Mouse (Mus musculus): ENCODE data around the gene Oxtr. TPM values are rescaled to one million over a fixed set of nuclear protein-coding genes. Genes with fewer than 3 reads are reported as not detected.
A peak's percentile ranks its signal among the peaks of the same experiment; 100 is the strongest.

Gene Oxtr
- total RNA-seq, 2 experiments from 2014 or later, result 0.22 to 0.30 TPM

- intact Hi-C loops (cut with DNase I), result loop anchor here (5.0 to 10.0 kb wide), 2 partner anchors 207 to 294 kb away; partner anchors contain the start of gene Rad18
These were observed 991 bp upstream of the Oxtr start for GRCm38 (mm10) chr6:112490625-112491242.

GRCm38 (mm10) chr6:112489181-112489909 lies 398 bp downstream of the Oxtr start:
- DNase-seq, result no peak
- intact Hi-C loops (cut with DNase I), result no loop called here

More at GRCm38 (mm10) chr6:112490625-112491242, 991 bp upstream of the Oxtr start:
- peak; percentile 85 to 89 for DNase-seq

GRCm38 (mm10) chr6:112488821-112489180 lies 942 bp downstream of the Oxtr start:
- intact Hi-C loops (cut with DNase I), result no loop called here
- DNase-seq, result no peak

GRCm38 (mm10) chr6:112487993-112488392 lies 1.8 kb downstream of the Oxtr start:
- intact Hi-C loops (cut with DNase I), result no loop called here
- no peak for DNase-seq

- peak; percentile 54 to 58 for DNase-seq
- intact Hi-C loops (cut with DNase I), result loop anchor here (1.0 to 2.0 kb wide), 3 partner anchors 76 to 278 kb away; no protein-coding TSS in a partner anchor
These were observed 5.4 kb downstream of the Oxtr start for GRCm38 (mm10) chr6:112484316-112484715.

- intact Hi-C loops (cut with DNase I), result no loop called here
- no peak for DNase-seq
These were observed 9.9 kb downstream of the Oxtr start for GRCm38 (mm10) chr6:112479861-112480260.

- intact Hi-C loops (cut with DNase I), result no loop called here
These were observed 18.1 kb downstream of the Oxtr start for GRCm38 (mm10) chr6:112471644-112472043.

GRCm38 (mm10) chr6:112466001-112466400 lies 23.7 kb downstream of the Oxtr start:
- DNase-seq, result no peak
- intact Hi-C loops (cut with DNase I), result no loop called here

More at GRCm38 (mm10) chr6:112471644-112472043, 18.1 kb downstream of the Oxtr start:
- DNase-seq, result no peak

GRCm38 (mm10) chr6:112465441-112465840 lies 24.3 kb downstream of the Oxtr start:
- DNase-seq, result no peak
- intact Hi-C loops (cut with DNase I), result no loop called here

GRCm38 (mm10) chr6:112463331-112463730 lies 26.4 kb downstream of the Oxtr start:
- DNase-seq, result peak; percentile 36 to 37
- intact Hi-C loops (cut with DNase I), result no loop called here

- intact Hi-C loops (cut with DNase I), result no loop called here
- DNase-seq, result no peak
These were observed 28.3 kb downstream of the Oxtr start for GRCm38 (mm10) chr6:112461459-112461858.

- DNase-seq, result peak; percentile 55 to 62
- intact Hi-C loops (cut with DNase I), result no loop called here
These were observed 30.4 kb downstream of the Oxtr start, which contains the start of gene Cav3 for GRCm38 (mm10) chr6:112459341-112459749. Gene Cav3 (plus strand): TSS chr6:112459505.

- DNase-seq, result no peak
- intact Hi-C loops (cut with DNase I), result no loop called here
These were observed 44.1 kb downstream of the Oxtr start for GRCm38 (mm10) chr6:112445675-112446074.

GRCm38 (mm10) chr6:112426018-112426732 lies 63.6 kb downstream of the Oxtr start:
- intact Hi-C loops (cut with DNase I), result no loop called here
- DNase-seq, result no peak

- intact Hi-C loops (cut with DNase I), result no loop called here
- no peak for DNase-seq
These were observed 65.8 kb downstream of the Oxtr start for GRCm38 (mm10) chr6:112423746-112424501.

Other genes starting within 250 kb of the Oxtr start
- 10 to 100 TPM; 39.9 to 42.3 TPM for gene Lmcd1, start 216.2 kb downstream of the Oxtr start, total RNA-seq (2021)
- 1 to 10 TPM; 2.5 to 2.7 TPM for gene Ssu2, start 101.9 kb downstream of the Oxtr start, total RNA-seq (2021)
- gene Cav3, start 30.4 kb downstream of the Oxtr start, total RNA-seq (2021), result 100 to 1,000 TPM in 1 of 2 experiments, 10 to 100 TPM in 1; 92.9 to 101 TPM
- gene Rad18, start 206.7 kb upstream of the Oxtr start, total RNA-seq (2021), result 1 to 10 TPM; 1.5 to 2.1 TPM